15 mouse cellular contexts compared by ENCODE assay signal in genomic region chr6:99511862-99512261, GRCm38 (mm10). TPM values are rescaled to one million over a fixed set of nuclear protein-coding genes. Genes with fewer than 3 reads are reported as not detected.
DNase-seq lines count a peak whose midpoint lies in the region; ATAC-seq lines count a peak whose summit lies in the region.
"Had no signal": no experiment of that assay in that cellular context is flagged by ENCODE, and none has a peak within 500 bp of the region (broad histone marks: within the 10 kb centered on the region; RNA-seq: fewer than 3 reads in every experiment).

No protein-coding gene starts in this region.

- H3K36me3 ChIP-seq in heart, embryonic 14.5 days (ENCODE audit: control insufficient read depth, insufficient read depth, low read length): 0 out of 2 replicates have a peak, but pooled peaks cover 3% of the 10 kb centered on the region
- no peaks in the 10 kb centered on the region for H3K36me3 ChIP-seq in lung, embryonic 16.5 days (ENCODE audit: control insufficient read depth, insufficient read depth, low read length)
- H3K36me3 ChIP-seq in intestine, embryonic 14.5 days (ENCODE audit: control insufficient read depth, insufficient read depth, low read length): 0 out of 2 replicates have a peak, but pooled peaks cover 4% of the 10 kb centered on the region
- no peaks in the 10 kb centered on the region for H3K36me3 ChIP-seq in stomach, embryonic 16.5 days (ENCODE audit: control insufficient read depth, insufficient read depth, low read length)
- H3K36me3 ChIP-seq: limb, embryonic 10.5 days; midbrain, embryonic 13.5 days had no signal

- 0 out of 4 replicates have a peak overlapping the region, but pooled peaks of 1 of the 2 experiments have one; percentile 11 for H3K4me3 ChIP-seq in heart, embryonic 14.5 days (ENCODE audit: control insufficient read depth in 1 of 2, insufficient read depth in 1 of 2, low read depth in 1 of 2, low read length in 2 of 2)
- H3K4me3 ChIP-seq in lung, embryonic 16.5 days (ENCODE audit: low read length): no peak overlapping the region
- 0 out of 2 replicates have a peak overlapping the region, but pooled peaks have one; percentile 3 for H3K4me3 ChIP-seq in intestine, embryonic 14.5 days (ENCODE audit: low read depth, low read length)
- 0 out of 2 replicates have a peak overlapping the region, but pooled peaks have one; percentile 7 for H3K4me3 ChIP-seq in stomach, embryonic 16.5 days (replicated peaks; ENCODE audit: low read length)
- H3K4me3 ChIP-seq: limb, embryonic 10.5 days; liver, embryonic 12.5 days; midbrain, embryonic 13.5 days had no signal

- H3K4me2 ChIP-seq in heart, embryonic 14.5 days (ENCODE audit: low read length): peak overlapping the region; percentile 53
- H3K4me2 ChIP-seq in lung, embryonic 16.5 days (ENCODE audit: low read depth, low read length): no peak overlapping the region
- peak overlapping the region; percentile 42 for H3K4me2 ChIP-seq in intestine, embryonic 14.5 days (ENCODE audit: low read length)
- peak overlapping the region; percentile 30 for H3K4me2 ChIP-seq in stomach, embryonic 16.5 days (ENCODE audit: low read depth, low read length)
- H3K4me2 ChIP-seq: liver, embryonic 12.5 days; midbrain, embryonic 13.5 days had no signal

- no peak for DNase-seq in heart, postnatal 10 days
- DNase-seq in lung, postnatal 36 days: no peak
- peak; percentile 63 for DNase-seq in intestine, embryonic 14.5 days (ENCODE audit: low spot score)
- no peak for DNase-seq in testis, postnatal 14 days (ENCODE audit: low spot score)
- DNase-seq: cerebellum, adult 11-12 months; gastrocnemius, postnatal 10 days; layer of hippocampus, postnatal 36 days; lung, postnatal 14 days had no signal

- ATAC-seq in heart, embryonic 14.5 days (ENCODE audit: insufficient number of reproducible peaks, insufficient read depth, low FRiP score, low read depth): no peak
- 0 out of 2 replicates have a peak, but pooled peaks have one; percentile 26 for ATAC-seq in lung, embryonic 16.5 days (ENCODE audit: low read depth)
- 0 out of 2 replicates have a peak, but pooled peaks have one; percentile 55 for ATAC-seq in intestine, embryonic 14.5 days (replicated peaks; ENCODE audit: low FRiP score, low TSS enrichment, low read depth)
- ATAC-seq in stomach, embryonic 16.5 days (ENCODE audit: insufficient read depth, low FRiP score): peak; percentile 56; the same call in 1 of the 2 replicates
- ATAC-seq: liver, embryonic 12.5 days; midbrain, embryonic 13.5 days had no signal

- peak overlapping the region; percentile 41 for H3K9ac ChIP-seq in heart, embryonic 14.5 days (ENCODE audit: low read length)
- H3K9ac ChIP-seq in lung, embryonic 16.5 days (ENCODE audit: low read length): no peak overlapping the region; the same call in 1 of the 2 replicates
- H3K9ac ChIP-seq in intestine, embryonic 14.5 days (ENCODE audit: low read length): no peak overlapping the region
- 0 out of 2 replicates have a peak overlapping the region, but pooled peaks have one; percentile 14 for H3K9ac ChIP-seq in stomach, embryonic 16.5 days (ENCODE audit: low read length)
- H3K9ac ChIP-seq: liver, embryonic 12.5 days; midbrain, embryonic 13.5 days had no signal

- no peaks in the 10 kb centered on the region for H3K9me3 ChIP-seq in heart, embryonic 14.5 days (ENCODE audit: control insufficient read depth, low read length)
- H3K9me3 ChIP-seq in lung, embryonic 16.5 days (ENCODE audit: control insufficient read depth, low read length): no peaks in the 10 kb centered on the region
- no peaks in the 10 kb centered on the region for H3K9me3 ChIP-seq in intestine, embryonic 14.5 days (ENCODE audit: control insufficient read depth, low read length)
- no peaks in the 10 kb centered on the region for H3K9me3 ChIP-seq in stomach, embryonic 16.5 days (replicated peaks; ENCODE audit: control insufficient read depth, low read length)
- H3K9me3 ChIP-seq: G1E; limb, embryonic 10.5 days; liver, embryonic 12.5 days; midbrain, embryonic 13.5 days had no signal

- peaks cover 12 to 25% of the 10 kb centered on the region in 2 experiments for H3K4me1 ChIP-seq in heart, embryonic 14.5 days (ENCODE audit: control insufficient read depth in 2 of 2, insufficient read depth in 2 of 2, low read length in 2 of 2)
- H3K4me1 ChIP-seq in lung, embryonic 16.5 days (replicated peaks; ENCODE audit: control insufficient read depth, insufficient read depth, low read length): no peaks in the 10 kb centered on the region; the same call in 1 of the 2 replicates
- H3K4me1 ChIP-seq in intestine, embryonic 14.5 days (replicated peaks; ENCODE audit: control insufficient read depth, insufficient read depth, low read length): peaks cover 33% of the 10 kb centered on the region
- H3K4me1 ChIP-seq in stomach, embryonic 16.5 days (ENCODE audit: control insufficient read depth, insufficient read depth, low read length): peaks cover 17% of the 10 kb centered on the region

- intact Hi-C loops in heart, postnatal 10 days (cut with DNase I): no loop called here

- peak overlapping the region in 1 of 2 experiments; percentile 44; a peak in 2 of 4 replicates for H3K27ac ChIP-seq in heart, embryonic 14.5 days (replicated peaks in 1 of 2; ENCODE audit: control insufficient read depth in 1 of 2, insufficient read depth in 1 of 2, low read depth in 2 of 2, low read length in 2 of 2)
- no peak overlapping the region for H3K27ac ChIP-seq in lung, embryonic 16.5 days (ENCODE audit: low read length)
- H3K27ac ChIP-seq in intestine, embryonic 14.5 days (ENCODE audit: low read depth): peak overlapping the region; percentile 61
- no peak overlapping the region for H3K27ac ChIP-seq in stomach, embryonic 16.5 days (ENCODE audit: low read length)
- H3K27ac ChIP-seq: limb, embryonic 10.5 days; liver, embryonic 12.5 days; midbrain, embryonic 13.5 days had no signal

- WGBS in heart, embryonic 14.5 days: 11% methylated on average over 6 of the region's 6 CpGs
- 34% methylated on average over 6 of the region's 6 CpGs for WGBS in lung, embryonic 16.5 days
- 27% methylated on average over 6 of the region's 6 CpGs for WGBS in intestine, embryonic 14.5 days
- WGBS in stomach, embryonic 16.5 days: 32% methylated on average over 6 of the region's 6 CpGs

- H3K27me3 ChIP-seq in heart, embryonic 14.5 days (ENCODE audit: control insufficient read depth, insufficient read depth, low read length): no peaks in the 10 kb centered on the region
- H3K27me3 ChIP-seq in lung, embryonic 16.5 days (ENCODE audit: control insufficient read depth, insufficient read depth, low read depth, low read length): no peaks in the 10 kb centered on the region
- H3K27me3 ChIP-seq in intestine, embryonic 14.5 days (replicated peaks; ENCODE audit: control insufficient read depth, insufficient read depth, low read length): no peaks in the 10 kb centered on the region
- no peaks in the 10 kb centered on the region for H3K27me3 ChIP-seq in stomach, embryonic 16.5 days (ENCODE audit: control insufficient read depth, insufficient read depth, low read length)
- H3K27me3 ChIP-seq: liver, embryonic 12.5 days; midbrain, embryonic 13.5 days had no signal

RNA-seq across cellular contexts. Expression of gene Foxp1, which starts 10.7 kb away (rescaled TPM):
- 87.6 and 88.1 TPM in 2 replicates for polyA plus RNA-seq in heart, embryonic 14.5 days (2014; fragmentation: Nextera tagmentation; extraction: Ambion mirVana)
- 10 to 100 TPM; 52.4 to 60.6 TPM for total RNA-seq in heart, postnatal 10 days (2021)
- 104 and 116 TPM in 2 replicates for polyA plus RNA-seq in lung, embryonic 16.5 days (2015; fragmentation: Nextera tagmentation; extraction: Ambion mirVana)
- 133 and 149 TPM in 2 replicates for polyA plus RNA-seq in intestine, embryonic 14.5 days (2014; fragmentation: Nextera tagmentation; extraction: Ambion mirVana)
- 108 and 110 TPM in 2 replicates for polyA plus RNA-seq in stomach, embryonic 16.5 days (2015; fragmentation: Nextera tagmentation; extraction: Ambion mirVana)

Comparison
In these comparisons a context has a peak if more than half of its experiments do, and no peak if none do; other contexts are left out.
1. H3K9ac ChIP-seq: peak in heart, embryonic 14.5 days (single experiment) and stomach, embryonic 16.5 days (single experiment); none in lung, embryonic 16.5 days (single experiment) and intestine, embryonic 14.5 days (single experiment).